ENCODE assay signal across 25 mouse cellular contexts in genomic region chr1:129207674-129208073, GRCm38 (mm10).
DNase-seq lines count a peak whose midpoint lies in the region; ATAC-seq and TF ChIP-seq lines count a peak whose summit lies in the region.
"Had no signal": no experiment of that assay in that cellular context is flagged by ENCODE, and none has a peak within 500 bp of the region (broad histone marks: within the 10 kb centered on the region; RNA-seq: fewer than 3 reads in every experiment).

No protein-coding gene starts in this region.

- no peaks in the 10 kb centered on the region for H3K9me3 ChIP-seq in forebrain, embryonic 15.5 days
- no peaks in the 10 kb centered on the region for H3K9me3 ChIP-seq in forebrain, embryonic 12.5 days
- H3K9me3 ChIP-seq in forebrain, postnatal 0 days (ENCODE audit: low read length), result no peaks in the 10 kb centered on the region
- H3K9me3 ChIP-seq in midbrain, embryonic 15.5 days, result no peaks in the 10 kb centered on the region
- H3K9me3 ChIP-seq: embryonic facial prominence, embryonic 12.5 days; heart, embryonic 13.5 days; liver, embryonic 12.5 days had no signal

- H3K4me1 ChIP-seq in forebrain, embryonic 15.5 days, result peaks cover 8% of the 10 kb centered on the region
- peaks cover 14% of the 10 kb centered on the region for H3K4me1 ChIP-seq in forebrain, embryonic 12.5 days
- peaks cover 7% of the 10 kb centered on the region for H3K4me1 ChIP-seq in forebrain, postnatal 0 days (ENCODE audit: insufficient read depth)
- H3K4me1 ChIP-seq in midbrain, embryonic 15.5 days, result peaks cover 5% of the 10 kb centered on the region
- H3K4me1 ChIP-seq: heart, embryonic 13.5 days; liver, embryonic 12.5 days had no signal

- no peak for TF ChIP-seq CTCF in forebrain, postnatal 0 days (IDR thresholded peaks at IDR 0.05; ENCODE audit: low read depth)

- ATAC-seq in forebrain, embryonic 15.5 days (replicated peaks), result no peak
- ATAC-seq in forebrain, embryonic 12.5 days (ENCODE audit: low FRiP score), result no peak
- peak; percentile 66 for ATAC-seq in forebrain, postnatal 0 days
- peak; percentile 51 for ATAC-seq in midbrain, embryonic 15.5 days (replicated peaks)
- ATAC-seq: intestine, embryonic 16.5 days; liver, embryonic 12.5 days; Patski had no signal

- H3K27ac ChIP-seq in forebrain, embryonic 15.5 days (replicated peaks), result peak overlapping the region; percentile 82
- no peak overlapping the region for H3K27ac ChIP-seq in forebrain, embryonic 12.5 days
- no peak overlapping the region for H3K27ac ChIP-seq in forebrain, postnatal 0 days (ENCODE audit: low read depth, low read length)
- H3K27ac ChIP-seq in midbrain, embryonic 15.5 days, result peak overlapping the region; percentile 68; the same call in 1 of the 2 replicates
- H3K27ac ChIP-seq: heart, embryonic 13.5 days; kidney, postnatal 0 days; liver, embryonic 12.5 days; macrophage; stomach, postnatal 0 days had no signal

- no peaks in the 10 kb centered on the region for H3K36me3 ChIP-seq in forebrain, embryonic 15.5 days
- H3K36me3 ChIP-seq in forebrain, embryonic 12.5 days (replicated peaks), result no peaks in the 10 kb centered on the region
- no peaks in the 10 kb centered on the region for H3K36me3 ChIP-seq in forebrain, postnatal 0 days (ENCODE audit: insufficient read depth)
- no peaks in the 10 kb centered on the region for H3K36me3 ChIP-seq in midbrain, embryonic 15.5 days (replicated peaks)
- H3K36me3 ChIP-seq: embryonic facial prominence, embryonic 12.5 days; heart, embryonic 13.5 days; liver, embryonic 12.5 days had no signal

- H3K9ac ChIP-seq in forebrain, embryonic 15.5 days (replicated peaks), result no peak overlapping the region
- no peak overlapping the region for H3K9ac ChIP-seq in forebrain, embryonic 12.5 days
- no peak overlapping the region for H3K9ac ChIP-seq in forebrain, postnatal 0 days
- no peak overlapping the region for H3K9ac ChIP-seq in midbrain, embryonic 15.5 days
- H3K9ac ChIP-seq: embryonic facial prominence, embryonic 12.5 days; heart, embryonic 13.5 days; liver, embryonic 12.5 days had no signal

- DNase-seq in brain, adult 2 months (ENCODE audit: low read depth, low spot score), result peak; percentile 17
- DNase-seq in forebrain, postnatal 0 days, result peak; percentile 20
- DNase-seq in heart, adult 18-20 months, result no peak
- DNase-seq in adrenal gland, postnatal 36 days, result no peak
- DNase-seq: cerebellum, adult 11 months; cerebellum, adult 9-10 months; cerebellum, postnatal 36 days; heart, postnatal 10 days; kidney, adult 8-10 months; kidney, postnatal 4 days; lung, adult 2 months; lung, postnatal 10 days; thymus, adult 2 months; thymus, postnatal 36 days had no signal

- 44% methylated on average over 5 of the region's 5 CpGs for WGBS in forebrain, embryonic 15.5 days
- WGBS in forebrain, embryonic 12.5 days, result 59% methylated on average over 5 of the region's 5 CpGs
- 39% methylated on average over 5 of the region's 5 CpGs for WGBS in forebrain, postnatal 0 days
- WGBS in midbrain, embryonic 15.5 days, result 28% methylated on average over 5 of the region's 5 CpGs

- no peak overlapping the region for H3K4me2 ChIP-seq in forebrain, embryonic 15.5 days (replicated peaks)
- H3K4me2 ChIP-seq in forebrain, embryonic 12.5 days, result no peak overlapping the region
- H3K4me2 ChIP-seq in forebrain, postnatal 0 days (ENCODE audit: low read depth), result no peak overlapping the region
- H3K4me2 ChIP-seq in midbrain, embryonic 15.5 days, result no peak overlapping the region
- H3K4me2 ChIP-seq: embryonic facial prominence, embryonic 12.5 days; heart, embryonic 13.5 days; liver, embryonic 12.5 days had no signal

- no peak overlapping the region for H3K4me3 ChIP-seq in forebrain, embryonic 15.5 days
- no peak overlapping the region for H3K4me3 ChIP-seq in forebrain, embryonic 12.5 days (replicated peaks)
- H3K4me3 ChIP-seq in forebrain, postnatal 0 days (ENCODE audit: low read depth, low read length), result no peak overlapping the region
- H3K4me3 ChIP-seq in midbrain, embryonic 15.5 days, result no peak overlapping the region
- H3K4me3 ChIP-seq: embryonic facial prominence, embryonic 12.5 days; heart, embryonic 13.5 days; liver, embryonic 12.5 days had no signal

- no peaks in the 10 kb centered on the region for H3K27me3 ChIP-seq in forebrain, embryonic 15.5 days
- no peaks in the 10 kb centered on the region for H3K27me3 ChIP-seq in forebrain, embryonic 12.5 days
- H3K27me3 ChIP-seq in forebrain, postnatal 0 days (ENCODE audit: insufficient read depth, low read length), result no peaks in the 10 kb centered on the region
- H3K27me3 ChIP-seq in midbrain, embryonic 15.5 days (replicated peaks), result no peaks in the 10 kb centered on the region
- H3K27me3 ChIP-seq: embryonic facial prominence, embryonic 12.5 days; heart, embryonic 13.5 days; liver, embryonic 12.5 days; Patski had no signal

Comparison
In these comparisons a context has a peak if more than half of its experiments do, and no peak if none do; other contexts are left out.
1. ATAC-seq: peak in forebrain, postnatal 0 days (single experiment) and midbrain, embryonic 15.5 days (single experiment); none in forebrain, embryonic 15.5 days (single experiment) and forebrain, embryonic 12.5 days (single experiment).
2. H3K27ac ChIP-seq: peak in forebrain, embryonic 15.5 days (single experiment) and midbrain, embryonic 15.5 days (single experiment); none in forebrain, embryonic 12.5 days (single experiment) and forebrain, postnatal 0 days (single experiment).
3. DNase-seq: peak in brain, adult 2 months (single experiment) and forebrain, postnatal 0 days (single experiment); none in heart, adult 18-20 months (0 of 2) and adrenal gland, postnatal 36 days (0 of 2).